Mouse (Mus musculus) thymus, adult 2 months (tissue): Measurements from ENCODE around the gene Vmn1r143.
"Not testable (repeated sequence)": the region's sequence is repeated elsewhere in the genome, so short reads cannot be mapped to it uniquely, and the experiment has no call there.

ENCODE experiments used
- CTCF ChIP-seq: fragments of 200-500 bp; IDR thresholded peaks from 2 replicates; pipeline ENCODE4 v1.5.1; 2012; ENCODE audit warnings: mild to moderate bottlenecking, control low read depth, low read length, moderate library complexity, borderline replicate concordance; ENCODE audit not compliant: control insufficient read depth, poor library complexity, insufficient read depth; ENCODE audit errors: extremely low read depth
- POLR2A ChIP-seq: fragments of 200-500 bp; IDR thresholded peaks from 2 replicates; pipeline ENCODE4 v1.6.1; 2012; ENCODE audit warnings: mild to moderate bottlenecking, low read length, control low read depth, moderate library complexity; ENCODE audit not compliant: control insufficient read depth, poor library complexity, insufficient read depth; ENCODE audit errors: extremely low read depth

- TF ChIP-seq POLR2A, CTCF: not testable (repeated sequence)
Observed at GRCm38 (mm10) chr7:22201164-22201563, 12.0 kb downstream of the Vmn1r143 start, which contains the start of gene Gm8653.
